Mouse (Mus musculus) thymus, postnatal 4 days (tissue): Measurements from ENCODE around the gene Cplx3.

Source experiments
- DNase-seq: peaks from one replicate; pipeline ENCODE4 v3.0.0; 2021

Cplx3 gene

GRCm38 (mm10) chr9:57557215-57557614, 48.9 kb downstream of the Cplx3 start:
- DNase-seq = no peak

- DNase-seq = no peak
These were observed 51.3 kb downstream of the Cplx3 start for GRCm38 (mm10) chr9:57554753-57555152.

- no peak for DNase-seq
These were observed 53.0 kb downstream of the Cplx3 start for GRCm38 (mm10) chr9:57553119-57553518.

- DNase-seq = peak; percentile 76
These were observed 53.8 kb downstream of the Cplx3 start, which contains the start of gene Mpi for GRCm38 (mm10) chr9:57552139-57552887. Gene Mpi (minus strand): TSS chr9:57552763.

- DNase-seq = no peak
These were observed 55.8 kb downstream of the Cplx3 start for GRCm38 (mm10) chr9:57550126-57550862.
